ENCODE assay signal across 9 mouse cellular contexts in the genomic region with DNA sequence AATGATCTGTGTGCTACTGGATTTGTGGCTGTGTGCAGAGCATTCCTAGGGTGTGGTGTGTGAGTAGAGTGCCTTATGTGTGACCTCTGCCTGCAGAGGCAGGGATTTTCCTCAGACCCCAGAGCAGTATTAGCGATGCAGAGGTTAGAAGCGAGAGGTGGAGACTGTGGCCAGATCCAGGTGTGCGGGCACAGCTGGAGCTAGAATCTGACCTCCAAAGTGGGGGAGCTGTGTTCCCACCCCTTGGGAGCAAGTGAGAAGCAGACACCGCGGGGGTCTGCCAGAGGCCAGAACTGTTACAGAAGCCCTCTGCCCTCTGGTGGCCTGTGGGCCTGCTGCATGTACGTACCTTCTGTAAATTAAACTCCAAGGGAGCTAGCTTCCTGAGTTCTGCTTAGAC. TPM values are rescaled to one million over a fixed set of nuclear protein-coding genes. Genes with fewer than 3 reads are reported as not detected.
DNase-seq lines count a peak whose midpoint lies in the region; ATAC-seq and TF ChIP-seq lines count a peak whose summit lies in the region.
"Had no signal": no experiment of that assay in that cellular context is flagged by ENCODE, and none has a peak within 500 bp of the region (broad histone marks: within the 10 kb centered on the region; RNA-seq: fewer than 3 reads in every experiment).

No protein-coding gene starts in this region.

- no peaks in the 10 kb centered on the region for H3K36me3 ChIP-seq in heart, embryonic 13.5 days
- H3K36me3 ChIP-seq in testis, adult 2 months (ENCODE audit: control insufficient read depth, insufficient read depth, low read length): no peaks in the 10 kb centered on the region
- H3K36me3 ChIP-seq in limb, embryonic 14.5 days (ENCODE audit: control insufficient read depth, insufficient read depth, low read length): no peaks in the 10 kb centered on the region
- H3K36me3 ChIP-seq: liver, embryonic 13.5 days had no signal

- WGBS in heart, embryonic 13.5 days: 12% methylated on average over 6 of the region's 6 CpGs
- 18% methylated on average over 6 of the region's 6 CpGs for WGBS in limb, embryonic 14.5 days

- TF ChIP-seq POLR2A in testis, adult 2 months (IDR thresholded peaks at IDR 0.05; ENCODE audit: control insufficient read depth, low read depth, low read length): no peak
- no peak for TF ChIP-seq POLR2A in limb, embryonic 14.5 days (IDR thresholded peaks at IDR 0.05; ENCODE audit: borderline replicate concordance, extremely low read depth, insufficient read depth, insufficient read length)

- DNase-seq in heart, adult 9 months (ENCODE audit: low spot score in 2 of 2): no peak
- no peak for DNase-seq in testis, postnatal 14 days (ENCODE audit: low spot score)
- no peak for DNase-seq in limb, embryonic 14.5 days (ENCODE audit: low spot score)
- peak; percentile 24 for DNase-seq in yolk sac, embryonic 10.5 days (ENCODE audit: low spot score)
- DNase-seq in adipocyte (ENCODE audit: low spot score): no peak
- DNase-seq in ovary, adult 18-20 months (ENCODE audit: low spot score): no peak
- DNase-seq: liver, embryonic 13.5 days had no signal

- peak; percentile 11; the same call in 1 of the 2 replicates for TF ChIP-seq CTCF in testis, adult 2 months (IDR thresholded peaks at IDR 0.05; ENCODE audit: control insufficient read depth, insufficient read depth, insufficient replicate concordance, low read depth, low read length)

- no peak overlapping the region for H3K27ac ChIP-seq in heart, embryonic 13.5 days (replicated peaks)
- H3K27ac ChIP-seq in testis, adult 2 months (ENCODE audit: control insufficient read depth, insufficient read depth, low read depth, low read length): no peak overlapping the region
- H3K27ac ChIP-seq in limb, embryonic 14.5 days (replicated peaks; ENCODE audit: low read depth, low read length): no peak overlapping the region
- H3K27ac ChIP-seq: liver, embryonic 13.5 days had no signal

- H3K9ac ChIP-seq in heart, embryonic 13.5 days: peak overlapping the region; percentile 65; the same call in 1 of the 2 replicates
- H3K9ac ChIP-seq in limb, embryonic 14.5 days (ENCODE audit: low read depth, low read length, severe bottlenecking): no peak overlapping the region
- H3K9ac ChIP-seq: liver, embryonic 13.5 days had no signal

- H3K27me3 ChIP-seq in heart, embryonic 13.5 days (replicated peaks): peaks cover 14% of the 10 kb centered on the region
- H3K27me3 ChIP-seq in testis, adult 2 months (ENCODE audit: control insufficient read depth, insufficient read depth, low read length): no peaks in the 10 kb centered on the region
- H3K27me3 ChIP-seq in limb, embryonic 14.5 days (ENCODE audit: control insufficient read depth, insufficient read depth, low read length): no peaks in the 10 kb centered on the region

- no peak for ATAC-seq in heart, embryonic 13.5 days (ENCODE audit: extremely low read depth, insufficient number of reproducible peaks, low FRiP score, low TSS enrichment)
- ATAC-seq in limb, embryonic 14.5 days (ENCODE audit: low FRiP score, low read depth): peak; percentile 50

- peak overlapping the region; percentile 33 for H3K4me3 ChIP-seq in heart, embryonic 13.5 days
- H3K4me3 ChIP-seq in testis, adult 2 months (ENCODE audit: control insufficient read depth, low read depth, low read length): peak overlapping the region; percentile 72
- H3K4me3 ChIP-seq in limb, embryonic 14.5 days (replicated peaks; ENCODE audit: low read length): no peak overlapping the region
- H3K4me3 ChIP-seq: liver, embryonic 13.5 days had no signal

- H3K9me3 ChIP-seq in heart, embryonic 13.5 days: no peaks in the 10 kb centered on the region
- no peaks in the 10 kb centered on the region for H3K9me3 ChIP-seq in limb, embryonic 14.5 days (ENCODE audit: control insufficient read depth, low read length)
- H3K9me3 ChIP-seq: liver, embryonic 13.5 days had no signal

- H3K4me2 ChIP-seq in heart, embryonic 13.5 days: peak overlapping the region; percentile 62
- H3K4me2 ChIP-seq in limb, embryonic 14.5 days (replicated peaks; ENCODE audit: low read depth, low read length, severe bottlenecking): 0 out of 2 replicates have a peak overlapping the region, but pooled peaks have one; percentile 3
- H3K4me2 ChIP-seq: liver, embryonic 13.5 days had no signal

- H3K4me1 ChIP-seq in heart, embryonic 13.5 days: no peaks in the 10 kb centered on the region
- peaks cover 9% of the 10 kb centered on the region for H3K4me1 ChIP-seq in testis, adult 2 months (ENCODE audit: control insufficient read depth, insufficient read depth, low read length)
- no peaks in the 10 kb centered on the region for H3K4me1 ChIP-seq in limb, embryonic 14.5 days (ENCODE audit: control insufficient read depth, insufficient read depth, low read length)

RNA-seq across cellular contexts. Expression of a gene that starts 1.7 kb away (rescaled TPM):
- 0.78 and 0.92 TPM in 2 replicates for polyA plus RNA-seq in heart, embryonic 13.5 days (2015; fragmentation: Nextera tagmentation; extraction: Ambion mirVana)
- 8.0 and 11.5 TPM in 2 replicates for polyA plus RNA-seq in testis, adult 2 months (2012; rRNA removed)
- polyA plus RNA-seq in limb, embryonic 14.5 days (2012; rRNA removed): 2.0 and 2.5 TPM in 2 replicates
- 1.6 and 2.5 TPM in 2 replicates for polyA plus RNA-seq in limb, embryonic 14.5 days (2014; fragmentation: Nextera tagmentation; extraction: Ambion mirVana)

RNA-seq across cellular contexts. Expression of a gene that starts 17.2 kb away (rescaled TPM):
- 0.23 and 0.27 TPM in 2 replicates for polyA plus RNA-seq in heart, embryonic 13.5 days (2015; fragmentation: Nextera tagmentation; extraction: Ambion mirVana)
- polyA plus RNA-seq in testis, adult 2 months (2012; rRNA removed): 6.5 and 8.5 TPM in 2 replicates
- 16.6 and 19.4 TPM in 2 replicates for polyA plus RNA-seq in limb, embryonic 14.5 days (2012; rRNA removed)
- 19.2 and 21.0 TPM in 2 replicates for polyA plus RNA-seq in limb, embryonic 14.5 days (2014; fragmentation: Nextera tagmentation; extraction: Ambion mirVana)

RNA-seq across cellular contexts. Expression of a gene that starts 24.0 kb away (rescaled TPM):
- 52.1 and 53.3 TPM in 2 replicates for polyA plus RNA-seq in heart, embryonic 13.5 days (2015; fragmentation: Nextera tagmentation; extraction: Ambion mirVana)
- polyA plus RNA-seq in testis, adult 2 months (2012; rRNA removed): 24.4 and 28.8 TPM in 2 replicates
- polyA plus RNA-seq in limb, embryonic 14.5 days (2012; rRNA removed): 97.0 and 128 TPM in 2 replicates
- 86.2 and 89.9 TPM in 2 replicates for polyA plus RNA-seq in limb, embryonic 14.5 days (2014; fragmentation: Nextera tagmentation; extraction: Ambion mirVana)

RNA-seq across cellular contexts. Expression of a gene that starts 26.5 kb away (rescaled TPM):
- polyA plus RNA-seq in heart, embryonic 13.5 days (2015; fragmentation: Nextera tagmentation; extraction: Ambion mirVana): 0.65 and 0.76 TPM in 2 replicates
- 10.6 and 10.9 TPM in 2 replicates for polyA plus RNA-seq in testis, adult 2 months (2012; rRNA removed)
- polyA plus RNA-seq in limb, embryonic 14.5 days (2012; rRNA removed): 1.1 and 1.3 TPM in 2 replicates
- polyA plus RNA-seq in limb, embryonic 14.5 days (2014; fragmentation: Nextera tagmentation; extraction: Ambion mirVana): 0.88 and 1.1 TPM in 2 replicates

RNA-seq across cellular contexts. Expression of a gene that starts 31.6 kb away (rescaled TPM):
- polyA plus RNA-seq in heart, embryonic 13.5 days (2015; fragmentation: Nextera tagmentation; extraction: Ambion mirVana): 3.1 and 3.6 TPM in 2 replicates
- polyA plus RNA-seq in testis, adult 2 months (2012; rRNA removed): 0.82 and 1.4 TPM in 2 replicates
- 3.9 and 4.7 TPM in 2 replicates for polyA plus RNA-seq in limb, embryonic 14.5 days (2012; rRNA removed)
- polyA plus RNA-seq in limb, embryonic 14.5 days (2014; fragmentation: Nextera tagmentation; extraction: Ambion mirVana): 2.8 and 3.4 TPM in 2 replicates
